Mouse (Mus musculus) neural tube, embryonic 13.5 days (tissue): ENCODE data around the gene Ddx43. TPM values are rescaled to one million over a fixed set of nuclear protein-coding genes. Genes with fewer than 3 reads are reported as not detected.

Experiments
- ATAC-seq: fragments of 200-750 bp; cut with Nextera tagmentation; 2 replicates; pipeline ENCODE4 v1.8.0; 2017; ENCODE audit warnings: low read depth, mild to moderate bottlenecking, moderate TSS enrichment, moderate library complexity
- H3K27ac ChIP-seq: fragments of 300-500 bp; sonication (generic); replicated peaks from 2 replicates; pipeline ENCODE4 v1.5.1; 2015; ENCODE audit warnings: moderate library complexity, mild to moderate bottlenecking, inconsistent platforms
- H3K27me3 ChIP-seq: fragments of 300-500 bp; sonication (generic); 2 replicates; pipeline ENCODE4 v1.6.1; 2015; ENCODE audit warnings: mild to moderate bottlenecking, inconsistent platforms
- H3K36me3 ChIP-seq: fragments of 300-500 bp; sonication (generic); 2 replicates; pipeline ENCODE4 v1.6.1; 2015; ENCODE audit warnings: mild to moderate bottlenecking, inconsistent platforms
- H3K4me1 ChIP-seq: fragments of 300-500 bp; sonication (generic); replicated peaks from 2 replicates; pipeline ENCODE4 v1.6.1; 2015; ENCODE audit warnings: inconsistent platforms
- H3K4me2 ChIP-seq: fragments of 300-500 bp; sonication (generic); 2 replicates; pipeline ENCODE4 v1.6.1; 2015; ENCODE audit warnings: inconsistent platforms, mild to moderate bottlenecking, moderate library complexity
- H3K4me3 ChIP-seq: fragments of 300-500 bp; sonication (generic); 2 replicates; pipeline ENCODE4 v1.5.1; 2015; ENCODE audit warnings: mild to moderate bottlenecking, inconsistent platforms
- H3K9ac ChIP-seq: fragments of 300-500 bp; sonication (generic); 2 replicates; pipeline ENCODE4 v1.6.1; 2015; ENCODE audit warnings: moderate library complexity, mild to moderate bottlenecking, inconsistent platforms
- H3K9me3 ChIP-seq: fragments of 300-500 bp; sonication (generic); 2 replicates; pipeline ENCODE4 v1.6.1; 2016; ENCODE audit warnings: inconsistent platforms
- whole genome bisulfite sequencing: fragments of 180-500 bp; shearing (Covaris S2); methylation state at CpG from one replicate; pipeline ENCODE4 v1.1.7; 2015; 5-methylcytosine and 5-hydroxymethylcytosine counted together
- polyA plus RNA-seq: library from polyadenylated mRNA; unstranded; fragments of >200 nt; fragmentation: Nextera tagmentation; extraction: Ambion mirVana; gene quantifications from 2 replicates; pipeline ENCODE4 v1.2.1, GENCODE M21; 2015

Gene Ddx43
- polyA plus RNA-seq, 1 experiment from 2014 or later = 0.25 TPM

DNA sequence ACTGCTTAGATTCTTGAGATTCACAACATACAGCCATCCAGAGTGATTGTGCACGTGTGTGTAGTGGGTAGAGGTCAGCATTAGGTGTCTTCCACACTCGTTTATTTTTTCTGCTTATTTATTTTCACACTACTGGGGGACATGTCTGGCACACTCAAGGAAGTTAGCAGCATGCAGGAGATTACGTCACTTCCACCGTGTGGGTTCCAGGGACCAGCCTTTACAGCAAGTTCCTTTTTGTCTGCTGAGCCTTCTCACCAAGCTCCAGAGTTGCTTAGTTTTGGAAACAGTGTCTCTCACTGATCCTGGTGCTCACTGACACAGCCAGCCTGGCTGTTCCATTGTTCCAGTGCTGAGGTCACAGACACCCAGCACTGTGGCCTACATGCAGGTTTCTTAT lies 55.8 kb downstream of the Ddx43 start:
- WGBS = 90% methylated on average over 4 of the region's 4 CpGs
- no peak overlapping the region for H3K4me3 ChIP-seq
- no peak overlapping the region for H3K9ac ChIP-seq
- H3K4me1 ChIP-seq = peaks cover 17% of the 10 kb centered on the region
- peaks cover 10% of the 10 kb centered on the region for H3K27me3 ChIP-seq
- no peak overlapping the region for H3K27ac ChIP-seq
- H3K4me2 ChIP-seq = no peak overlapping the region
- H3K36me3 ChIP-seq = peaks cover 46% of the 10 kb centered on the region
- H3K9me3 ChIP-seq = no peaks in the 10 kb centered on the region
- no peak for ATAC-seq

DNA sequence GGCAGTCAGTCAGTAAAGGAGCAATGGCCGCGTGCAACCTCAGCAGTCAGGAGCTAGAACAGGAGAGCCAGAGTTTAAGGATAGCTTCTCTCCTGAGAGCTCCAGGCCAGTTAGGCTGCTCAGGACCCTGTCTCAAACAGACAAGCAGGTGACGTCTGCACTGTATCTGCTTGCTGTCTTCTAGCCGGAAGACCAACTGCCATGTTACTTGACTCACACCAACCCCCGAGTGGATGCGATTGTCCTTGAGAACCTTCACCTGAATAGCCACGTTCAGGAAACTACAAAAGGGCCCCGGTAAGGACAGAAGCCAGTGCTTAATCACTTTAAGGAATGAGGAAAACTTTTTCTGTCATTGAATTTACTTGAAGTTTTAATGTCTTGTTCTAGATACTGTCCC lies 61.4 kb downstream of the Ddx43 start:
- peaks cover 79% of the 10 kb centered on the region for H3K36me3 ChIP-seq
- no peak overlapping the region for H3K4me3 ChIP-seq
- no peak for ATAC-seq

GRCm38 (mm10) chr9:78463337-78463736 lies 67.8 kb downstream of the Ddx43 start:
- Histone ChIP-seq H3K4me3 (no peak overlapping the region), H3K27me3 (no peaks in the 10 kb centered on the region), H3K36me3 (peaks cover 88% of the 10 kb centered on the region), H3K9me3 (no peaks in the 10 kb centered on the region), H3K27ac (no peak overlapping the region), H3K4me1 (no peaks in the 10 kb centered on the region), H3K4me2 (no peak overlapping the region), H3K9ac (no peak overlapping the region)
- WGBS = 94% methylated on average over 4 of the region's 4 CpGs
- ATAC-seq = no peak

More for the DNA sequence above, 61.4 kb downstream of the Ddx43 start:
- 93% methylated on average over 8 of the region's 8 CpGs for WGBS
- no peaks in the 10 kb centered on the region for H3K27me3 ChIP-seq
- no peak overlapping the region for H3K9ac ChIP-seq
- H3K27ac ChIP-seq = no peak overlapping the region
- H3K9me3 ChIP-seq = no peaks in the 10 kb centered on the region
- H3K4me1 ChIP-seq = no peaks in the 10 kb centered on the region
- H3K4me2 ChIP-seq = no peak overlapping the region

DNA sequence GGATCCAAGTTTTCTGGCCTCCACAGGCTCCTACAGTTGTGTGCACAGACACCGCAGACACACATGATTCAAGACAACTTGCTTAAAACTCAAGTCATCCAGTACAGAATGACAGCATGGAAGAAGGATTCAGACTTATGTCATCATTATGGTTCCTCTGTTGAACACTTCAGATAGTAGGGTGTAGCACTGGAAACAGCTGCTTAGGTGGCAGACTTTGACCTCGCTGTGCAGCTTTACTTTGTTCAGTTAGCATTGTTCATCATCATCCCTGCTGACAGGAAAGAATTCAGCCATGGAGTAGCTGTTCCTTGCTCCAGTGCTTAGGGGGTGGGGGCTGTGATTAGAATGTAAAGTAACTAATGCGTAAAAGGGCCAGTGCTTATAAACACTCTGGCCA lies 70.1 kb downstream of the Ddx43 start:
- H3K27me3 ChIP-seq = no peaks in the 10 kb centered on the region
- H3K9me3 ChIP-seq = no peaks in the 10 kb centered on the region
- ATAC-seq = no peak
- no peak overlapping the region for H3K4me3 ChIP-seq
- no peak overlapping the region for H3K4me2 ChIP-seq
- 94% methylated on average over 3 of the region's 3 CpGs for WGBS
- H3K4me1 ChIP-seq = no peaks in the 10 kb centered on the region
- no peak overlapping the region for H3K27ac ChIP-seq
- H3K9ac ChIP-seq = no peak overlapping the region
- peaks cover 90% of the 10 kb centered on the region for H3K36me3 ChIP-seq

Other genes with a start within 250 kb of the Ddx43 start
- gene Gsta4, start 213.0 kb upstream of the Ddx43 start, polyA plus RNA-seq = 29.2 and 35.4 TPM in 2 replicates
- not detected in 2 replicates for gene Gsta1, start 165.1 kb upstream of the Ddx43 start, polyA plus RNA-seq
- not detected in 2 replicates for gene Gm3776, start 138.6 kb upstream of the Ddx43 start, polyA plus RNA-seq
- gene Gm10639, start 105.9 kb upstream of the Ddx43 start, polyA plus RNA-seq = not detected in 2 replicates
- gene Omt2a, start 81.0 kb upstream of the Ddx43 start, polyA plus RNA-seq = not detected in 2 replicates
- gene Omt2b, start 68.2 kb upstream of the Ddx43 start, polyA plus RNA-seq = not detected in 2 replicates
- not detected in 2 replicates for gene Gsta2, start 40.0 kb upstream of the Ddx43 start, polyA plus RNA-seq
- gene Dppa5a, start 27.6 kb upstream of the Ddx43 start, polyA plus RNA-seq = 1.9 TPM in 2 replicates
- 2.6 and 4.6 TPM in 2 replicates for gene Ooep, start 17.1 kb upstream of the Ddx43 start, polyA plus RNA-seq
- gene Cgas, start 47.5 kb downstream of the Ddx43 start, polyA plus RNA-seq = 0.64 and 0.85 TPM in 2 replicates
- 26.6 and 28.4 TPM in 2 replicates for gene Mto1, start 52.4 kb downstream of the Ddx43 start, polyA plus RNA-seq
- gene Gm17324, start 53.0 kb downstream of the Ddx43 start, polyA plus RNA-seq = 1.3 and 1.5 TPM in 2 replicates
- gene Eef1a1, start 93.4 kb downstream of the Ddx43 start, polyA plus RNA-seq = 3,346 and 3,414 TPM in 2 replicates
- 15.6 and 19.8 TPM in 2 replicates for gene Slc17a5, start 192.3 kb downstream of the Ddx43 start, polyA plus RNA-seq
- gene Cd109, start 219.8 kb downstream of the Ddx43 start, polyA plus RNA-seq = 1.4 and 2.4 TPM in 2 replicates